Mouse (Mus musculus) G1E (cell line): ENCODE results near the gene Fkbp11. TPM values are rescaled to one million over a fixed set of nuclear protein-coding genes. Genes with fewer than 3 reads are reported as not detected.
"Not testable (repeated sequence)": the region's sequence is repeated elsewhere in the genome, so short reads cannot be mapped to it uniquely, and the experiment has no call there.

Experiments used
- ATAC-seq: 2 replicates; pipeline ENCODE4 v1.8.0; 2016; ENCODE audit warnings: mild to moderate bottlenecking; ENCODE audit not compliant: insufficient number of reproducible peaks, poor library complexity, low FRiP score, severe bottlenecking; ENCODE audit errors: extremely low read depth
- DNase-seq: peaks from one replicate; pipeline ENCODE4 v3.0.0; 2012; ENCODE audit warnings: low spot score
- H3K27me3 ChIP-seq: 2 replicates; pipeline ENCODE4 v1.6.1; 2012; ENCODE audit warnings: mild to moderate bottlenecking, low read length, inconsistent platforms; ENCODE audit not compliant: insufficient read depth
- H3K36me3 ChIP-seq: replicated peaks from 2 replicates; pipeline ENCODE3; 2012; ENCODE audit warnings: mild to moderate bottlenecking, inconsistent platforms
- H3K4me1 ChIP-seq: 2 replicates; pipeline ENCODE4 v1.6.1; 2012; ENCODE audit warnings: low read depth, low read length, inconsistent platforms, mixed read lengths; ENCODE audit not compliant: insufficient read depth
- H3K4me3 ChIP-seq: 2 replicates; pipeline ENCODE4 v1.5.1; 2012; ENCODE audit warnings: low read depth, mild to moderate bottlenecking, inconsistent platforms, low read length, moderate library complexity, mixed read lengths
- H3K9me3 ChIP-seq: replicated peaks from 2 replicates; pipeline ENCODE4 v1.6.1; 2012; ENCODE audit warnings: inconsistent platforms
- CTCF ChIP-seq: IDR thresholded peaks from 2 replicates; pipeline ENCODE4 v1.5.1; 2012; ENCODE audit warnings: low read depth, low read length, inconsistent platforms, mixed read lengths
- GATA1 ChIP-seq: IDR thresholded peaks from 2 replicates; pipeline ENCODE4 v1.6.1; 2012; ENCODE audit warnings: borderline replicate concordance, low read length, inconsistent platforms, mixed read lengths
- GATA2 ChIP-seq: IDR thresholded peaks from 2 replicates; pipeline ENCODE4 v1.6.1; 2012; ENCODE audit warnings: low read depth, low read length, inconsistent platforms, borderline replicate concordance
- POLR2AphosphoS5 ChIP-seq: IDR thresholded peaks from 2 replicates; pipeline ENCODE4 v1.6.1; 2012; ENCODE audit warnings: low read depth, low read length, inconsistent platforms; ENCODE audit not compliant: insufficient replicate concordance
- TAL1 ChIP-seq: conservative IDR thresholded peaks from 2 replicates; pipeline ENCODE4 v1.6.1; 2012; ENCODE audit warnings: low read depth, low read length, inconsistent platforms, mixed read lengths
- polyA plus RNA-seq: library from polyadenylated mRNA; stranded (reverse); fragments of >175 nt; gene quantifications from 2 replicates; pipeline ENCODE4 v1.2.3, GENCODE M21; 2012
- total RNA-seq, 2 experiments: library from RNA; stranded (forward) in 1 of 2; stranded (reverse) in 1 of 2; fragments of 200-1000 nt in 1 of 2; fragments of >200 nt in 1 of 2; fragmentation: Nextera tagmentation in 1 of 2; gene quantifications; 2 replicates each; pipeline ENCODE4 v1.2.3; 2014 to 2017

The Fkbp11 gene
- total and polyA plus RNA-seq, 3 experiments: 6.2 to 23.8 (median 14.1) TPM

- DNase-seq: no peak
- Histone ChIP-seq H3K9me3 (no peaks in the 10 kb centered on the region), H3K4me1 (peaks cover 30% of the 10 kb centered on the region), H3K36me3 (peaks cover 89% of the 10 kb centered on the region), H3K4me3 (no peak overlapping the region), H3K27me3 (no peaks in the 10 kb centered on the region)
- no peak for ATAC-seq
- TF ChIP-seq POLR2AphosphoS5: no peak
- TF ChIP-seq GATA2: no peak
- no peak for TF ChIP-seq GATA1
Measured at GRCm38 (mm10) chr15:98754125-98754524, 26.1 kb upstream of the Fkbp11 start.

DNA sequence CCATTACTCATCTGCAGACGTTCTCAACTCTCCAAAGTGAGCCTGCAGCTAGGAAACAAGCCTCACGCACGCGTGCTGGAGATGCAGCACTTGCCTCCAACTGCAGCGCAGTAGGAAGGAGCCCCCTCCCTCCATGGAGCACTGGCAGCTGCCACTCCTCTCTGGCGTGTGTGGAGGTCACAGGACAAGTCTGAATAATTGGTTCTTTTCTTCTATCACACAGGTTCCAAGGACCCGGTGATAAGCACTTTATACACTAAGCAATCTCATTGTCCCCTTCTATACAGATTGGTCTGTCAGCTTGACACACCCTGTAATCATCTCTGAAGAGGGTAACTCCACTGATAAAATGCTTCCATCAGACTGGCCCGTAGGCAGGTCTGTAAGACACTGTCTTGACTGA is 25.0 kb upstream of the Fkbp11 start:
- ATAC-seq (no peak), DNase-seq (no peak)
- Histone ChIP-seq H3K4me3 (no peak overlapping the region), H3K4me1 (peaks cover 30% of the 10 kb centered on the region), H3K27me3 (no peaks in the 10 kb centered on the region), H3K9me3 (no peaks in the 10 kb centered on the region), H3K36me3 (peaks cover 85% of the 10 kb centered on the region)
- TF ChIP-seq GATA1: no peak
- no peak for TF ChIP-seq GATA2
- TF ChIP-seq CTCF: no peak
- TF ChIP-seq TAL1: no peak
- no peak for TF ChIP-seq POLR2AphosphoS5

GRCm38 (mm10) chr15:98749093-98749492 is 21.1 kb upstream of the Fkbp11 start:
- H3K36me3 ChIP-seq: peaks cover 90% of the 10 kb centered on the region

GRCm38 (mm10) chr15:98747296-98747695 is 19.3 kb upstream of the Fkbp11 start:
- ATAC-seq: no peak
- no peak for TF ChIP-seq GATA1
- no peak for TF ChIP-seq POLR2AphosphoS5
- TF ChIP-seq TAL1: no peak
- TF ChIP-seq CTCF: no peak
- TF ChIP-seq GATA2: no peak

More at GRCm38 (mm10) chr15:98749093-98749492, 21.1 kb upstream of the Fkbp11 start:
- no peak for TF ChIP-seq CTCF
- TF ChIP-seq POLR2AphosphoS5: no peak
- no peak for TF ChIP-seq GATA1
- no peak for TF ChIP-seq GATA2
- no peak for TF ChIP-seq TAL1
- no peak for DNase-seq
- Histone ChIP-seq H3K4me3 (no peak overlapping the region), H3K9me3 (no peaks in the 10 kb centered on the region), H3K27me3 (no peaks in the 10 kb centered on the region), H3K4me1 (peaks cover 21% of the 10 kb centered on the region)
- no peak for ATAC-seq

GRCm38 (mm10) chr15:98746344-98746965 is 18.5 kb upstream of the Fkbp11 start:
- no peak for ATAC-seq

More at GRCm38 (mm10) chr15:98747296-98747695, 19.3 kb upstream of the Fkbp11 start:
- Histone ChIP-seq H3K9me3 (no peaks in the 10 kb centered on the region), H3K27me3 (no peaks in the 10 kb centered on the region), H3K36me3 (peaks cover 91% of the 10 kb centered on the region), H3K4me3 (no peak overlapping the region), H3K4me1 (peaks cover 17% of the 10 kb centered on the region)
- no peak for DNase-seq

DNA sequence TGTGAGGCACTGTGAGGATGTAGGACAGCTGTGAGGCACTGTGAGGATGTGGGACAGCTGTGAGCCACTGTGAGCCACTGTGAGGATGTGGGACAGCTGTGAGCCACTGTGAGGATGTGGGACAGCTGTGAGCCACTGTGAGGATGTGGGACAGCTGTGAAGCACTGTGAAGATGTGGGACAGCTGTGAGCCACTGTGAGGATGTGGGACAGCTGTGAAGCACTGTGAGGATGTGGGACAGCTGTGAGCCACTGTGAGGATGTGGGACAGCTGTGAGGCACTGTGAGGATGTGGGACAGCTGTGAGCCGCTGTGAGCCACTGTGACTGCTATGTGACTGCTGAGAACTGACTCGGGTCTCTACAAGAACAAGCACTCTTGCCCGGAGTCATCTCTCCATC is 15.9 kb upstream of the Fkbp11 start:
- peaks cover 96% of the 10 kb centered on the region for H3K36me3 ChIP-seq
- ATAC-seq, H3K9me3 ChIP-seq, H3K4me3 ChIP-seq, DNase-seq, H3K27me3 ChIP-seq: not testable (repeated sequence)
- H3K4me1 ChIP-seq: peaks cover 36% of the 10 kb centered on the region

More at GRCm38 (mm10) chr15:98746344-98746965, 18.5 kb upstream of the Fkbp11 start:
- Histone ChIP-seq H3K27me3 (no peaks in the 10 kb centered on the region), H3K9me3 (no peaks in the 10 kb centered on the region), H3K36me3 (peaks cover 94% of the 10 kb centered on the region), H3K4me1 (peaks cover 16% of the 10 kb centered on the region), H3K4me3 (no peak overlapping the region)
- no peak for TF ChIP-seq CTCF
- no peak for TF ChIP-seq POLR2AphosphoS5
- no peak for TF ChIP-seq GATA2
- no peak for TF ChIP-seq GATA1
- TF ChIP-seq TAL1: no peak
- DNase-seq: no peak
